Mouse (Mus musculus) heart, postnatal 4 days (tissue): ENCODE data around the gene Heatr1. TPM values are rescaled to one million over a fixed set of nuclear protein-coding genes. Genes with fewer than 3 reads are reported as not detected.
A peak's percentile ranks its signal among the peaks of the same experiment; 100 is the strongest.
"Not testable (repeated sequence)": the region's sequence is repeated elsewhere in the genome, so short reads cannot be mapped to it uniquely, and the experiment has no call there.

Experiments
- DNase-seq: peaks from one replicate; pipeline ENCODE4 v3.0.0; 2021
- total RNA-seq, 2 experiments: library from RNA; stranded (reverse); gene quantifications; 2 replicates each; pipeline ENCODE4 v1.2.3; 2021

The Heatr1 gene
- total RNA-seq, 2 experiments from 2014 or later, result 19.8 to 20.4 TPM

DNA sequence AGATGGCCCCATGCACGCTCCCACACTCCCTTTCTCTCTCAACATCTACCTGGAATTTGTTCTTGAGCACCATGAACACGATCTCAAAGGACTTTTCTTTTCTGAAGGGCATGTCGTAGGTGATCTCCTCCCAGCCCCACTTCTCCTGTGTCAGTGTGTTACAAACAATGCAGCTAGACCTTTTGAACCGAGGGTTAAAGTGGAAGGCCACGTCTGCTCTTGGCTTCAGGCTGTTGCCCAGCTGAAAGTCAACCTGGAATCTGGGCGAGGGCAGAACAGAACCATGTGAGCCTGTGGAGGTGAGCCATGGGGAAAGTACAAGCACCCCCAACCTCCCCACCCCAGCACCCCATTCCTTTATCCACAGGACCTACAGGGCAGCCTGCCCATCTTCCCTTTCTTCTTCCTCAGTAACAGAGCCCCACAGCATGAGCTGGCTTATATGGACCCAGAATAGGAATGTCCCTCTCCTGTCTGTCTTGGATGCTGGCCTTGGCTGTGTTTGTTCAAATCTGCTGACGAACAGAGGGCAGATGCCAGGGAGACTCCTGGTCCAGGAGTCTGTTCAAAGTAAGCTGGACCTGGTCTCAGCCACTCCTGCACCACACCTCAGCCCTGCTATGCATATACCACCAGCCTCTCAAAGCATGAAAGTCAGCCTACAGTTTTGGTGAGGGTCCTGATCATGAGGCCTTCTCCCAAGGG, 60.0 kb downstream of the Heatr1 start:
- no peak for DNase-seq

DNA sequence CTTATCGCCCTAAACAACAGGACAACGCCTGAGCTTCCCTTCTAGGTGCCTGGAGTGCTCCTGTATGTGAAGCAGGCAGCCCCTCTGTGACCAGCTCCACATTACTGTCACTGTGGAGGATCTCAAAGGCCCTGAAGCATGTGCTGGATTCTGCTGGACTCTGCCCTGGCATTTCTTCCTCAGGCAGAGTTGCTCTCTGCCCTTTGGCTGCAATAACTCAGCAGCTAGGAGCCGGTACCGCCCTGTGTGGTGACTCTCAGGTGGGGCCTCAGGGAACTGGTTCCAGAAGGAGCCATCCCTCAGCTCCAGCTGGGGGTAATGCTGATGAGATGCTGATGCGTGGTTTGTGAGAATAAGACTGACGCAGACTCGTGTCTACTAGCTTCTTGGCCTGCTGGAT, 61.9 kb downstream of the Heatr1 start:
- DNase-seq, result no peak

DNA sequence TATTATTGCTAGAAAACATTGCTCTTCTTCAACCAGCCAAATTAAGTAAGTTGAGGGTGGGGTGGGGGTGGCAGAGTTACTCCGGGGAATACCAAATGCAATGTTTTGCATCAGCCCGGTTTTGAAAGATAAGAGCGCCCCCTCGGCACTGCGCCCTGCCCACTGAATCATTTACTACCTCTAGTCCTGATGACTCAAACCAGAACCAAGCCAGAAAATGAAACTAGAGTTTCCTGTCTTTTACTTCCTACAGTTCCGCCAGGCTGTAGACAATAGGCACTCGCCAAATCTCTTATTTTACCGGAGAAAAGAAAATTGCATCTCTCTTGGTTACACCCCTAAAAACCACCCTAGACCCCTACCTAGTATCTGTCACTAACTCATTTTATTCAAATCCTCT, 65.6 kb downstream of the Heatr1 start:
- DNase-seq, result peak; percentile 46

DNA sequence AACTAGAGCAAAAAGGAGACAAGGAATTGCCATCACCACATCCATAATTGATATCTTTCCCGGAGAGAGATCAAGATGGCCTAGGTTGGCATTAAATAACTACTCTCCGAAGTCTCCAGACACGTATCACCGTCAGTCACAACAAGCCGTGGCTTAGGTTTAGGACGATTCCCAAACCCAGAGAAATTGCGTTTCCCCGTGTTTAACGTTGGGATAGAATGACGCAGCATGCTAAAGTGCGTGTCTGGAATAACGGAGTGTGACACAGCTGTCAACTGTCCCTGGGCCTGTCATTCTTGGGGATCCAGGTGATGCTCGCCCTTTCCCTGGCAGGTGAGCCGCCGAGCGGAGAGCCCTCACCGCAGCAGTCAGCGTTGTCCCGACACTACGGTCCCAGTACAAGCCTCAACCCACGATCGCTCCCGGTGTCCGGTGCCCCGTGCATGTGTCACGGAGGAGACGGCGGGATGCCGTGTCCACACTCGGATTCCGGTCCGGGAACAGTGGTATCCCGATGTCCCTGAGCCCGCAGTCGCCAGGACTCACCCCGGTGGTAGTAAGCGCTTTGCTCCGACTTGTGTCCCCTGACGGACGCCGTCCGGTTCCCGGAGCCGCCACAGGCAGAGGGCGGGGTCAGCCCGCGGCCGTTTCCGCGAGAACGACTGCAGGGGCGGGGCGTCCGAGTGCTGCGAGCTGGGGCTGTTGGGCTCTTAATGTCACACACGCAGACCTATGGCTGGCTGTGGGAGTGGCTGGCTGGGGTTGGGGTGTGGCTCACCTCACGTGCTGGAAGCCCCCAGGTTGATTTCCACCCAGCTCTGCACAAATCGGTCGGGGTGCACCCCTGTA, 66.3 kb downstream of the Heatr1 start:
- peak; percentile 97 for DNase-seq

DNA sequence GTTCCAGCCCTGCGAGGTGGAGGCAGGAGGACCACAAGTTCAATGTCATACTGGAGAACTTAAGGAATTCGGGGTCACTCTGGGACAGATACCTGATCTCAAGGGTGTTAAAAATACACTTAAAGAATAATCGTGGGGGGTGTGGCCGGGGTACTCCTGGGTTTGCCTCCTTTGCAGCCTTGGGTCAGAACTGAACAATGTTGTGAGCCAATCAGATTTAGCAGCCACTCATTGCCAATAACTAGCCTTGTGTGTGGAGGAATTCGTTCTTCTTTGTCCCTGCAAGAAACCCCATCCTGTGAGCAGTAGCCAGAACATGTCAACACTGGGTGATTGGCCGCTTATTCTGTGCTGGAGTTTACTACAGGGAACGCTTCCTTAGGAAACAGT, 66.9 kb downstream of the Heatr1 start:
- no peak for DNase-seq

DNA sequence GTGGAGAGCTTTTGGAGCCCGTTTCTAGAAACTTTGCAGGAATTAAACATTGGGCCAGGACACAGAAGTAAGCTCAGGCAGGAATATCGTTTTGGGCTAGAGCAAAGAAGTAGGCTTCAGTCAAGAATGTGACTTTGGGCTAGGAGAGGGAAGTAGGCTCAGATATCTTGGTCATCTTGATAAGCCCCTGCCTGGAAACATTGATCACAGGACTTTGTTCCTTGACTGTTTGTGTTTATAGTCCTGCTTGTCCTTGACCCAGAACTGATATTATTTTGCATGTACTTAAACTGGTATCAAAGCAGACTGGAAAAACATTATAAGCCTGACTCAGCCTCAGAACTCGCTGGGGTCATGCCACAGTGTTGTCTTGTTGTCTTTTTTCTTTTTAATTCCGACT, 67.8 kb downstream of the Heatr1 start:
- DNase-seq, result no peak

DNA sequence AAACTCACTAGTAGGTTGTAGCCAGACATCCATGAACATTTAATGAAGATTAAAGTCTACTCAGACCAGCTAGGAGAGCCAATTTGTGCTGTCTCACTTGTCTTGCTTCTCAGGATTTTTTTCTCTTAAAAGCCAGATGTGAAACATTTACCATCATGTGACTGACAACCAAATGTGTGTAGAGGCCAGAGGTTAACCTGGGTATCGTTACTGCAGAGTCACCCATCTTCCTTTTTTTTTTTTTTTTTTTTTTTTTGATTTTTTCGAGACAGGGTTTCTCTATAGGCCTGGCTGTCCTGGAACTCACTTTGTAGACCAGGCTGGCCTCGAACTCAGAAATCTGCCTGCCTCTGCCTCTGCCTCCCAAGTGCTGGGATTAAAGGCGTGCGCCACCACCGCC, 69.3 kb downstream of the Heatr1 start:
- DNase-seq, result not testable (repeated sequence)

DNA sequence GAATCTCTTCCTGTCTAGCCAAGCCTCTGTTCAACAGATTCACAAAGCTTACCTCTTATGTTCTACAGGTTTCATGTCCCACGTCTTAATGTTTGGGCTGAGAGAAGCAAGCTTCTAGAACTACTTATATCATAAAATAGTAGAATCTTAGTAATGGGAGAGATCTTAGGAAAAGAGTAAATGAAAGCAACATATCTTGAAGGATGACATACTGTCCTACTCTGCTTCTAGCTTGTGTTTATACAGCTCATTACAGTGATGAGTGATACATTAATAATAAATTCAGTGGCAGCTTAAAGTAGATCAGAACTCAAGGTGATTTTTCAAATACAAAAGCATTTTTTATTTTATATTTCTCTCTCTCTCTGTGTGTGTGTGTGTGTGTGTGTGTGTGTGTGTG, 70.0 kb downstream of the Heatr1 start, which contains the start of gene Lgals8:
TSS of gene Lgals8 (minus strand) at position 101 of the 400 bp plus-strand sequence.
- DNase-seq, result no peak

DNA sequence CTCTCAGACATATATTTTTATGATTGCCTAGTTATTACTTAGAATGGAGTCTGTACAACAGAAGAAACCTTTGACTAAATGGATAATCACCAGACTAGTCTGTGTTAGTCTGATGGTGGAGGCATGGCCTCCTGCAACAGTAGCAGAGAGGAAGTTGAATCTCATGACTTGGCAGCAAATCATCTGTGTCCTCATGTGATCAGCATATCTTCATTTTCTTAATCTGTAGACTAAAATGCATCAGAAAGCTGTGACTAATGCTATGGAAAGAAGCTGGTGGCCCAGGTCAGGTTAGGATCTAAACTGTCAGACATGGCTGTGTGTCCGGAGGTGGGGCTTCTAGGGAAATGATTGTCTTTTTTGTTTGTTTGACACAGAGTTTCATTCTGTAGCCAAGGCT, 73.7 kb downstream of the Heatr1 start:
- DNase-seq, result no peak

DNA sequence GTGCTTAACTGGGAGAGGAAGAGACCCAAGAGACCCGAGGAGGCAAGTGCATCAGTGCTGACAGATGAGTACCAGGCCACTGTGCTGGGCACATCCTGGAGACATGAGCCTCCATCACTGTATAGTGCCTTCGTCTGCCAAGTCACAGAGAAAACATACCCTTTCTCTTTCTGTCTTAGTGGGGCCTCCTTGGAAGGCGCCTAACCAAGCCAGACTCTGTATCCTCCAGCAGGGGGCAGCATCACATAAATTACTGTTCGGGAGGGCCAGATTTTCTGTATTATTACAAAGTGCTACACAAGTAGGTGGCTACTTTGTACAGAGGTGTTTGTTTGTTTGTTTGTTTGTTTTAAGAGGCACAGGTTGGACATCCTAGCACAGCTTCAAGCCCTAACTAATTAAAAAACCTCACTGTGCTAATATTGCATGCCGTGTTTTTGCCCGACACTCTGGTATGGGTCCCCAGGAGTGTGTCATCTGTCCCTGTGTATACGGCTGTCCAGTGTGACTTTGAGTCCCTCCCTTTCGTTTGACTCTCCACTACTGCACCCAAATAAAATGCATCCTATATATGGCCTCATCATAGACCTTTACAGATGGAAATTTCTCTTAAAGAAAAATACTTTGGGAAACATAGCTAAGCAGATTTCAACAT, 79.0 kb downstream of the Heatr1 start:
- DNase-seq, result peak; percentile 85

DNA sequence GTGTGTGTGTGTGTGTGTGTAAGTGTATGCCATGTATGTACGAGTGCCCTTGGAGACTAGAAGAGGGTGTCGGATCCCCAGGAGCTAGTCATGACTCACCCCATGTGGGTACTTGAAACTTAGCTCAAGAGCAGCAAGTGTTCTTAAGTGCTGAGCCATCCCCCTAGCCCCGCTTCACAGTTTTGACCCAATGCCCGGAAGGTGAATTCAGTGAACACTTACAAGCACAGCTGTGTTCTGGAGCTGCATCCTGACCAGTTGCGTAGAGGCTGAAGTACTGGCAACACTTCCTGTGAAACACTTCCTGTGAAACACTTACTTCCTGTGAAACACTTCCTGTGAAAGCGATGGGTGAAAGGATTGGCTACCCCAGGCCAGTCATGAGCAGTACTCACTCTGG, 80.4 kb downstream of the Heatr1 start:
- DNase-seq, result no peak

DNA sequence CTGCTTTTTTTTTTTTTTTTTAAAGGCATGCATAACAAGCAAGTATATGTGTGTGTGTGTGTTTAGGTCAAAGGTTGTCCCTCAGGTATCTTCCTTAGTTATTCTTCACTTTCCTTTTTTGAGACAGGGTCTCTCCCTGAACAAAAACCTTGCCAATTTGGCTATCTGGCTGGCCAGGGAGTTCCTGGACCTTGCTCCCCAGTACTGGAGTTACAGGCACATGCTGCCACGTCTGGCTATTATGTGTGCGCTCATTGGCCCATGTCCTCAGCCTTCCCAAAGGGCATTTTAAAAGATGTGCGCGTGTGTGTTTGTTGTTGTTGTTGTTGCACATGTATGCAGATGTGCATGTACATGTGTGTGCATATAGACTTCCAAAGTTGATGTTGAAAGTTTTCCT, 82.1 kb downstream of the Heatr1 start:
- DNase-seq, result no peak

DNA sequence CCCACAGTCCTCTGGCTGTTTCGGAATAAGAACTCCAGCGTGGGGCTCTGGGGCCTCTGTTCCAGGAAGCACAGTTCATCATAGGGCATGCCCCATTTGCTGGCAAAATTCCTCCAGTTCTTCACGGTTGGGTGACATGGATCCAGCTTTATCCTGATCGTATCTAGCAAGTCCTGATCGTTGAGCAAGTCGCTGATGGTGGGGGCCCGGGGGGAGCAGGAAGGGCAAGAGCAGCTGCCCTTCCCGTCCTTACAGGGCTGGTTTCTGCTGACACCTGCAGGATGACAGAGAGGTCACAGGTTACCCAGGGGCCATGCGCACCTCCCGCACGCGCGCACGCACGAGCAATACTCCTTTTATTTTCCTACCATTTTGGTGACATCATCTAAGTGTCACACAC, 83.5 kb downstream of the Heatr1 start:
- DNase-seq, result no peak

DNA sequence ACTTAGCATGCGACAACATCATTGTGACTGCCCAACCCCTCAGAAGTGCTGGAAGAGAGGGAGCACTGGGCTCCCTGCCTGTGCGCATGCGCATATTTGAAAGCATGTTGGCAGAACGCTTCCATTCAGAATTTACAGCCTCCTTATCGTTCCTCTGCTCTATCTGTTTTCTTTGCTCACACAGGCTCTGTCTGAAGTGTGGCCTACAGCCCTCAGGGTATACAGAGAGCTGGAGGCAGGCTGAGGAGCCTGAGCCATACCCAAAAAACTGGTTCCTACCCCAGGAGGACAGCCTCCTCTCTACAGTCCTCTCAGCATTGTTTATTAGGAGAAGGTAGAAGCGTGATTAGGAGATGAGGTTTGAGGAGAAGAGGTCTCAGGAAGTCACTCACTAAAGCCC, 85.0 kb downstream of the Heatr1 start:
- no peak for DNase-seq

DNA sequence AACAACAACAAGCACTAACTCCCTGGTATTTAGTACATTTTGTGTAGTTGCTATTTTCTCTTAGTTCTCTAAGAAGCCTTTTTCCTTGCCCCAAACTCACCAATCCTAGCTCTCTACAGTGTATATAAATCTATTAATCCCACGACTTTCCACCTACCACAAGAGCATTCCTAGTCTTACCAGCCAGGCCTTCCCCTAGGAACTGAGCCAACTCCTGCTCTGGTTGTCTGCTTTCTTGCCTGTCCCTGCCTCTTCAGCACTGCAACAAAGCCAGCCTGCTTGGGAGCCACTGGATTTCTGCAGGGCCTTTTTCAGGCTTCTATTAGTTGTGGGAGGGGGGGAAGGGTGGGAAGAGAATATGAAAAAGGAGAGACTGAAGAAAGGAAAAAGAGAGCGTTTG, 90.4 kb downstream of the Heatr1 start:
- no peak for DNase-seq

DNA sequence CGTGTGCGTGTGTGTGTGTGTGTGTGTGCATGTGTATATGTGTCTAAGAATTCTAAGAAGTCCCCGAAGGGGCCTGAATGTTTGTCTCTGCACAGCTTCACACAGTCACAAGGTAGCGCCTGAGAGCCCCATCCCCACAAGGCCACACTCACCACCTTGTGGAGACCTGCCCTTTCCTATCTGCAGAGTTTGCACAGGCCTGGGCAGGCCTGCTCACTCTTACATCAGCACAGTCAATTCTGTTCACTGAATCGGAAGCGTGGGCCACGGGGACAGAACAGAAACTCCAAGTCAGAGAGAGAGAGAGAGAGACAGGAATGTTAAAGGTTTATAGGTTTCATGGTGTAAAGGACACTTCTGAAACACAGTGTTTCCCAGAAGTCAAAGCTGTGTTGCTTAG, 90.8 kb downstream of the Heatr1 start:
- no peak for DNase-seq

Other genes with a start within 250 kb of the Heatr1 start
- 10 to 100 TPM; 35.7 to 36.0 TPM for gene Mtr, start 136.9 kb upstream of the Heatr1 start, total RNA-seq
- 1,000 to 10,000 TPM; 2,111 to 2,171 TPM for gene Actn2, start 54.3 kb upstream of the Heatr1 start, total RNA-seq
- gene Lgals8, start 69.9 kb downstream of the Heatr1 start, total RNA-seq, result 10 to 100 TPM; 28.0 to 32.3 TPM
- under 1 TPM; 0.07 to 0.20 TPM for gene Edaradd, start 125.4 kb downstream of the Heatr1 start, total RNA-seq
- 1 to 10 TPM; 1.7 to 2.3 TPM for gene Ero1lb, start 170.8 kb downstream of the Heatr1 start, total RNA-seq